Mouse (Mus musculus) liver, adult 2 months (tissue): ENCODE data around the gene Slc48a1.

Experiments
- CTCF ChIP-seq: fragments of 200-500 bp; IDR thresholded peaks from 2 replicates; pipeline ENCODE4 v1.5.1; 2011; ENCODE audit warnings: low read depth, low read length, control low read depth
- POLR2A ChIP-seq: fragments of 200-500 bp; IDR thresholded peaks from 2 replicates; pipeline ENCODE4 v1.6.1; 2011; ENCODE audit warnings: low read length, control low read depth; ENCODE audit not compliant: insufficient read depth; ENCODE audit errors: extremely low read depth

GRCm38 (mm10) chr15:97749397-97749796 lies 28.9 kb upstream of the Slc48a1 start:
- TF ChIP-seq POLR2A (no peak), CTCF (no peak)
